Mouse (Mus musculus): ENCODE data around the gene Cab39l.

- TF ChIP-seq CTCF (IDR thresholded peaks at IDR 0.05; ENCODE audit: extremely low read depth, insufficient read length, insufficient replicate concordance, low read depth, low read length) (no peak), POLR2A (IDR thresholded peaks at IDR 0.05; ENCODE audit: low read depth, low read length) (no peak)
These were observed 93.1 kb downstream of the Cab39l start for GRCm38 (mm10) chr14:59533908-59534307.
